15 mouse cellular contexts compared by ENCODE assay signal in the genomic region with DNA sequence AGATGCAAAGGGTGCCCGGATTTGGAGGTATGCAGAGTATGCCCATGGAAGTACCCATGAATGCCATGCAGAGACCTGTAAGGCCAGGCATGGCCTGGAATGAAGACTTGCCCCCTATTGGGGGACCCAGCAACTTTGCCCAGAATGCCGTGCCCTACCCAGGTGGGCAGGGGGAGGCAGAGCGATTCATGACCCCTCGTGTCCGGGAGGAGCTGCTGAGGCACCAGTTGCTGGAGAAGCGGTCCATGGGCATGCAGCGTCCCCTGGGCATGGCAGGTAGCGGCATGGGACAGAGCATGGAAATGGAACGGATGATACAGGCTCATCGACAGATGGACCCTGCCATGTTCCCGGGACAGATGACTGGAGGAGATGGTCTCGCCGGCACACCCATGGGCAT. TPM values are rescaled to one million over a fixed set of nuclear protein-coding genes. Genes with fewer than 3 reads are reported as not detected.
"Had no signal": no experiment of that assay in that cellular context is flagged by ENCODE, and none has a peak within 500 bp of the region (broad histone marks: within the 10 kb centered on the region; RNA-seq: fewer than 3 reads in every experiment).

No protein-coding gene starts in this region.

- H3K9me3 ChIP-seq: limb, embryonic 15.5 days; liver, embryonic 12.5 days; midbrain, embryonic 12.5 days had no signal

- ATAC-seq: liver, embryonic 12.5 days; midbrain, embryonic 16.5 days had no signal

- H3K4me3 ChIP-seq: limb, embryonic 15.5 days; liver, embryonic 12.5 days; midbrain, embryonic 12.5 days had no signal

- H3K9ac ChIP-seq: limb, embryonic 15.5 days; liver, embryonic 12.5 days; midbrain, embryonic 12.5 days had no signal

- DNase-seq: kidney, postnatal 14 days; layer of hippocampus, postnatal 36 days; right cerebral cortex, adult 18-20 months; right cerebral cortex, postnatal 25 days; thymus, adult 18-20 months had no signal

- H3K4me2 ChIP-seq: limb, embryonic 15.5 days; midbrain, embryonic 12.5 days had no signal

- H3K27ac ChIP-seq: limb, embryonic 15.5 days; liver, embryonic 12.5 days; midbrain, embryonic 12.5 days had no signal

- H3K27me3 ChIP-seq: limb, embryonic 15.5 days had no signal

RNA-seq across cellular contexts. Expression of a gene that starts 51.8 kb away (rescaled TPM):
- total RNA-seq: layer of hippocampus, postnatal 36 days; left cerebral cortex, adult 8-10 months; left cerebral cortex, postnatal 25 days; megakaryocyte-erythroid progenitor cell, adult 5-6 weeks had no signal
- polyA plus RNA-seq: large intestine, adult 2 months; liver, embryonic 12.5 days; liver, embryonic 16.5 days; midbrain, embryonic 12.5 days; midbrain, embryonic 16.5 days; neural tube, embryonic 14.5 days had no signal

RNA-seq across cellular contexts. Expression of a gene that starts 55.1 kb away (rescaled TPM):
- total RNA-seq: layer of hippocampus, postnatal 36 days; left cerebral cortex, adult 8-10 months; left cerebral cortex, postnatal 25 days had no signal
- polyA plus RNA-seq: liver, embryonic 12.5 days; liver, embryonic 16.5 days; midbrain, embryonic 12.5 days; midbrain, embryonic 16.5 days; neural tube, embryonic 14.5 days had no signal
